Mouse (Mus musculus) left cerebral cortex, adult 9 months (tissue): ENCODE measurements at regions not wholly inside any gene's neighbourhood (a gene's known extent, or its start where the extent isn't known, plus 50 kb on each side); places are given as distances from the start of the nearest gene placed in this dataset.

ENCODE experiments used
- DNase-seq, 2 experiments: peaks; one replicate each; pipeline ENCODE4 v3.0.0; 2022; ENCODE audit warnings: low spot score in 2 of 2

GRCm38 (mm10) chr16:25042669-25043440, 243.8 kb upstream of the Tprg start:
- no peak for DNase-seq

- no peak for DNase-seq
These were observed 242.0 kb upstream of the Tprg start for GRCm38 (mm10) chr16:25044637-25045036.

GRCm38 (mm10) chr16:25047726-25048125, 238.9 kb upstream of the Tprg start:
- DNase-seq, result no peak

- no peak for DNase-seq
These were observed 236.6 kb upstream of the Tprg start for GRCm38 (mm10) chr16:25049928-25050510.

GRCm38 (mm10) chr16:25051044-25051443, 235.6 kb upstream of the Tprg start:
- no peak for DNase-seq

- DNase-seq, result no peak
These were observed 234.2 kb upstream of the Tprg start for GRCm38 (mm10) chr16:25052428-25052827.

GRCm38 (mm10) chr16:25052917-25053343, 233.7 kb upstream of the Tprg start:
- DNase-seq, result no peak

- no peak for DNase-seq
These were observed 232.3 kb upstream of the Tprg start for GRCm38 (mm10) chr16:25054304-25054703.

- no peak for DNase-seq
These were observed 231.2 kb upstream of the Tprg start for GRCm38 (mm10) chr16:25055376-25055775.

GRCm38 (mm10) chr16:25058051-25058747, 228.4 kb upstream of the Tprg start:
- DNase-seq, result no peak

GRCm38 (mm10) chr16:25058812-25059501, 227.7 kb upstream of the Tprg start:
- peak; percentile 89 to 96 for DNase-seq

- DNase-seq, result no peak
These were observed 227.1 kb upstream of the Tprg start for GRCm38 (mm10) chr16:25059504-25059992.

GRCm38 (mm10) chr16:25060266-25060665, 226.4 kb upstream of the Tprg start:
- DNase-seq, result no peak

- no peak for DNase-seq
These were observed 225.0 kb upstream of the Tprg start for GRCm38 (mm10) chr16:25061631-25062030.

GRCm38 (mm10) chr16:25063981-25064380, 222.6 kb upstream of the Tprg start:
- no peak for DNase-seq

- DNase-seq, result peak in 1 of 2 experiments; percentile 90
These were observed 222.1 kb upstream of the Tprg start for GRCm38 (mm10) chr16:25064538-25064937.

- DNase-seq, result no peak
These were observed 219.8 kb upstream of the Tprg start for GRCm38 (mm10) chr16:25066822-25067221.

GRCm38 (mm10) chr16:25067276-25068249, 219.1 kb upstream of the Tprg start:
- no peak for DNase-seq

- DNase-seq, result no peak
These were observed 205.8 kb upstream of the Tprg start for GRCm38 (mm10) chr16:25080811-25081210.

- DNase-seq, result no peak
These were observed 202.9 kb upstream of the Tprg start for GRCm38 (mm10) chr16:25083729-25084128.
